Mouse (Mus musculus): ENCODE data around the gene Gm45062.
"Not testable (repeated sequence)": the region's sequence is repeated elsewhere in the genome, so short reads cannot be mapped to it uniquely, and the experiment has no call there.

Gene Gm45062

DNA sequence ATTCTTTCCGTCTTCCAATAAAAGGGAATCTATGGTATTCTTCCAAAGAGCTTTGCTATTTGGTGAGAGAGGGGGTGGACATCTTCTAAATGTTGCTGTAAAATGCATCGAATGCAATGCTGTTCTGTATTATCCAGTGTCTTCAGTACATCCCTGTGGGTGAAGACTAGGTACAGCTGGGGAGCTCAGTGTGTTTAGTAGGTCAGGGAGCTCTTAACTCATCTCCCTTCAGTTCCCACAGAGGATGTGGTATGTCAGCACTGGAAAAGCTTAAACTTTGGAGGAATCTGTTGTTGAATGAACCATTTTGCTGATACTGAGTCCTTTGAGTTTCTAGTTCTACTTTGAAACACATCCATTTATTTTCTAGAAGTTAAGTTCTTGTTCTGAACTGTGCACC is 53.3 kb downstream of the Gm45062 start:
- no peak for DNase-seq (ENCODE audit: low read depth, low spot score)

- DNase-seq (ENCODE audit: low read depth, low spot score) = no peak
Measured at GRCm38 (mm10) chr6:8316201-8316600, 57.0 kb downstream of the Gm45062 start.

DNA sequence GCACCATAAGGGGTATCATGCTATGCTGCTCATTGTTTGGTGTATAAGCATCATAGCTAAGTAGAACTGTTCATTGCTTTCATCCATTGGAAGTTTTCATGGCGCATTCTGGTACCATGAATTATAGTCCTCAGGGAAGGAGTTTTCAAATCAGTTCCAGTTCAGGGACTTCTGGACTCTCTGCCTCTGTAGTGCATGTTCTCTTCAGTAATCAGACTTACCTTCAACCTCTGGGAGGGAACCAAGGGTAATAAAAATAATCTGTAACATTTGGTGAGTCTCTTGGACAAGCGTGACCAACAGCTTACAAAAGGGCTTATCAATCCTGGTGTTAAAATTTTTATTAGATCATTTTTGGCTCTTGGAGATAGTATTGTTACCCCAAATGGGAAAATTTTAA is 60.3 kb downstream of the Gm45062 start:
- DNase-seq (ENCODE audit: low read depth, low spot score) = no peak

GRCm38 (mm10) chr6:8331496-8331895 is 72.2 kb downstream of the Gm45062 start:
- not testable (repeated sequence) for DNase-seq (ENCODE audit: low read depth, low spot score)

- no peak for DNase-seq (ENCODE audit: low read depth, low spot score)
Measured at GRCm38 (mm10) chr6:8333380-8333779, 74.1 kb downstream of the Gm45062 start.

GRCm38 (mm10) chr6:8336487-8337390 is 77.5 kb downstream of the Gm45062 start:
- DNase-seq (ENCODE audit: low read depth, low spot score) = no peak

GRCm38 (mm10) chr6:8339453-8339852 is 80.2 kb downstream of the Gm45062 start:
- DNase-seq (ENCODE audit: low read depth, low spot score) = no peak

GRCm38 (mm10) chr6:8343271-8343670 is 84.0 kb downstream of the Gm45062 start:
- DNase-seq (ENCODE audit: low read depth, low spot score) = no peak

GRCm38 (mm10) chr6:8345219-8345856 is 86.1 kb downstream of the Gm45062 start:
- peak; percentile 81 for DNase-seq (ENCODE audit: low read depth, low spot score)

DNA sequence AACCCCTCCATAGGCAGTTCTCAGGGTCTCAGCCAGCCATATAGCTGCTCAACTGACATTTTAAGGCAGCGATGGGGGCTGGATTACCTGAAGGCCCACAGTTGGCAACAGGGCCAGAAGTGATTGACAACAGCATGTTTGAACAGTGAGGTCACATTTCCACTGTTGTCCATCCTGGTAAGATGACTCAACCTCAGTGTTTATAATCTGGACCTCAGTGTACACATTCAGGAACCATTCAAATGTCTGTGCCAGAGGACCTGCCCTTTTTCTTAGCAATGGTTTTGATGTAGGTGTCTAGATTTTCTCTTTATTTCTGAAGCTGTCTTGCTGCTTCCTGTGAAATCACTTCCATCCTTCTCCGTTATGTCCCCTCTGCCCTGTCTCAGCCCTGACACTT is 87.9 kb downstream of the Gm45062 start:
- DNase-seq (ENCODE audit: low read depth, low spot score) = no peak

GRCm38 (mm10) chr6:8348344-8348743 is 89.1 kb downstream of the Gm45062 start:
- no peak for DNase-seq (ENCODE audit: low read depth, low spot score)

GRCm38 (mm10) chr6:8349060-8349670 is 89.9 kb downstream of the Gm45062 start:
- no peak for DNase-seq (ENCODE audit: low read depth, low spot score)

GRCm38 (mm10) chr6:8351507-8351906 is 92.3 kb downstream of the Gm45062 start:
- DNase-seq (ENCODE audit: low read depth, low spot score) = no peak

DNA sequence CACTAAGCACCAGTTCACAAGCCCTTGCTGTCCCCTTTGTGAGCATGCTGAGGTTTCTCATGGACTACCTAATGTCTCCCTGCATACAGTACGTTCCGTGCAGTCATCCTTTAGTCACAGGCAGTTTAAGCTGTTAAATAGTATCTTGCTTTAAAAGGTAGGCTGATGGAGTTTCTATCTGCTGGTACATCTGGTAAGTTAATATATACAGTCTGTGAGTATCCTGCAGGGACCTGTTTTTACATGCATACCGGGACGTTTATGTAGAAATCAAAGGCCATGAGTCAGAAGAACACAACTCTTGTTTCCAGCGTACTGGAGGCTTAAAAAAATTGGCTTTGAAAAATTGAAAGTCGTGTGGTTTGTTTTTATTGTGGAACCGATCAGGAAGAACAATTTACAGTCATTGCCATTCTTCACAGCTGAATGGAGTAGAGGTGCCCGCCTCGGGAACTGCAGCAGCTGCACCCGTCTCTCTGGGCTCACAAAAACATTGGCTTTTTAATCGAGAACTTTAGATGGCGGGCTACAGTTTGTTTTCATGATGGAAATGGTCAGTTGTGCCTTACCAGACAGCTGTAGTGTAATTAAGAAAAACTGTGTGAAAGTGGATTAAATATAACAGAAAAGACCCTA is 93.4 kb downstream of the Gm45062 start:
- DNase-seq (ENCODE audit: low read depth, low spot score) = no peak

DNA sequence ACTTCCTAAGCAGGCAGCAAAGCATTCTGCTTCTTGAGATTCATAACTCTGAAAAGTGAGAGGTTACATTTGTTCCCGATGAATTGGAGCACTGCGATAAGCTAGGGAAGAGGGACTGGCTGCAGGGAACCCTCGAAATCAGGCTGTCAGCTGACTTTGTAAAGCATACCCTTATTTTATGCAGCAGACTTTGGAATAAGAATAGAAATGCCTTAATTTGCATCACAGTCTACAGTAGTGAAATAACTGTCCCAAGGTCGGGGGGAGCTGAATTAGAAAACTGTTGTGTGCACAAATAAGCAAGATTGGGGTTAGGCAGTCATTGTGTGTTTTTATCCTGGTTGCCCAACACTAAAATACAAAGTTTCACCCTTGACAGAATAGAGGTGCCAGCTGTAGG is 94.2 kb downstream of the Gm45062 start:
- DNase-seq (ENCODE audit: low read depth, low spot score) = peak; percentile 74

DNA sequence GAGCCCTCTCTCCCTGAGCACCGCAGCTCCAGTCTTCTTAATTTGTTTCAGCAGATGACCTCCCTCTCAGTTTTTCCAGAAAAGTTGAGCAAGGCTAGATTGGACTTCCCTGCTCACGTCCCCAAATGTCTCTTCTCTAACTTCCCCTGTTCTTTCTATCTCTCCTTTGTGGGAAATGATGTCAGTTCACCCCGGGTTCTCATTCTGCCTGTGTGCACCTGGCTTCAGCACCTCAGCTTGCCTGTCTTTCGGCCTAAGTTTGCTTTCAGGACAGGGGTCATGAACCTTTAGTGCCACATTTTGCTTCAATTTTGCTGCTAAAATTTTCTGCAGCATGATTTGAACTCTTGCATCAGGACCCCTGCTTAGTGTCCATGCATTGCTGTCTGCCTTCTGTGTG is 95.6 kb downstream of the Gm45062 start:
- DNase-seq (ENCODE audit: low read depth, low spot score) = no peak

- DNase-seq (ENCODE audit: low read depth, low spot score) = no peak
Measured at GRCm38 (mm10) chr6:8358232-8358631, 99.0 kb downstream of the Gm45062 start.

DNA sequence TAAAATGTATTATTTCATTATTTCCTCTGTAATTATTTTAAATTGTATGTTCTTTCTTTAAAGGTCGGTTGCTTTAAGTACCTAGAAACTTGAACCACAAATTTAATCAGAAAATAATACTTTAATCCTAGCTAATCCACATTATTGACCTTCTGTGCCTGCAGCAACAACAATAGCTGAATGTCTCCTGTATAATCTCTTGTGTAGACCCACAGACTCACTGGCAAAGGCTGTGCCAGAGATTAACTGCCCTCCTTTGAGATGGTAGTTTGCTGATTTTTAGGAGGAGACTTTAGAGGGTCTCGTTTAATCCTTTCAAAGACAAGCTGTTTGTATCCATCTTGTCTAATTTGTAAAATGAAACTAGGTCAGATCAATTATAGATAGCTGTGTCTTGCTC is 99.5 kb downstream of the Gm45062 start:
- no peak for DNase-seq (ENCODE audit: low read depth, low spot score)

GRCm38 (mm10) chr6:8360805-8361204 is 101.6 kb downstream of the Gm45062 start:
- no peak for DNase-seq (ENCODE audit: low read depth, low spot score)

DNA sequence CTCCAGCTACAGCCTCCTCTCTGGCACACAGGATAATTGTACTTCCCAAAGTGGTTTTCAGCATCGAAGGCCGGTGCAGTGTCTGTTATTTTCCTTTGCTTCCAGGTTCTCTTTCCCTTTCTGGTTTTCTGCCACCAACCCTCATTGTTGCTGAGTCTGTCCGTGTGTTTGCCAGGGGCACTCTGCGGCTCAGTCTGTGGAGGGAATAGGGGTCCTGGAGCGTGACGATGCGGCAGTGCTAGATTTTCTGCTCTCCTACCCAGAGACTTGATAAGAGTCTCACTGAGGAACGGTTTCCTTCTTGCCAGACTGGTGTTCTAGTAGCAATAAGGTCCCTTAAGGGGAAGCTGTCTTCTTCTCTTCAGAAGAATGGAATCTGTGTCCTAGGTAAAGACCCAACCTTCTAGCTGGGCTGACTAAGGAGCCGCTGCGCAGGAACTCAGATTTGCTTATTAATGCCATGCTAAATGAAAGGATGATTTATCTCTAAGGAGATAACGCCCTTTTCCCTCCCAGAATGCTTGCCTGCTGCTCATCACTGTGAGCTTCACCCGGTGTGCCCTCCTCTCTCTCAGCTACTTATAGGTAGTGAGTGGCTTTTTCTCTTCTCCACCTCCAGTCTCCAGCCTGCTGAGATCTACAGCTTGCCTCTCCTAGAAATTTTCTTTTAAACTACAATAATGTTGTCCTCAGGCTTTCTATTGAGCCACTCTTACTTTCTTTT is 104.9 kb downstream of the Gm45062 start:
- no peak for DNase-seq (ENCODE audit: low read depth, low spot score)

GRCm38 (mm10) chr6:8364757-8365150 is 105.5 kb downstream of the Gm45062 start:
- no peak for DNase-seq (ENCODE audit: low read depth, low spot score)

All from R1 (cell line).